Mouse (Mus musculus) c-Kit-positive CD71-positive TER-119-negative erythroid progenitor cells, embryonic 14.5 days (primary cell): ENCODE measurements at regions not wholly inside any gene's neighbourhood (a gene's known extent, or its start where the extent isn't known, plus 50 kb on each side); places are given as distances from the start of the nearest gene placed in this dataset.
A peak's percentile ranks its signal among the peaks of the same experiment; 100 is the strongest.

ENCODE experiments used
- DNase-seq: peaks from one replicate; pipeline ENCODE4 v3.0.0-alpha.2; 2013; ENCODE audit warnings: low read depth

GRCm38 (mm10) chr3:131698070-131698750, 133.6 kb downstream of the Papss1 start:
- no peak for DNase-seq

GRCm38 (mm10) chr3:131703134-131703533, 138.6 kb downstream of the Papss1 start:
- no peak for DNase-seq

GRCm38 (mm10) chr3:131713532-131713931, 149.0 kb downstream of the Papss1 start:
- DNase-seq: no peak

- DNase-seq: no peak
These were observed 154.2 kb downstream of the Papss1 start for GRCm38 (mm10) chr3:131718761-131719160.

- peak; percentile 31 for DNase-seq
These were observed 164.1 kb downstream of the Papss1 start for GRCm38 (mm10) chr3:131728618-131729017.

- DNase-seq: no peak
These were observed 169.7 kb downstream of the Papss1 start for GRCm38 (mm10) chr3:131734226-131734625.

GRCm38 (mm10) chr3:131737461-131737860, 172.9 kb downstream of the Papss1 start:
- DNase-seq: no peak

- no peak for DNase-seq
These were observed 173.5 kb downstream of the Papss1 start for GRCm38 (mm10) chr3:131737953-131738598.

GRCm38 (mm10) chr3:131755537-131755936, 191.0 kb downstream of the Papss1 start:
- DNase-seq: no peak

- DNase-seq: no peak
These were observed 191.6 kb downstream of the Papss1 start for GRCm38 (mm10) chr3:131756126-131756525.

GRCm38 (mm10) chr3:131769976-131770375, 205.4 kb downstream of the Papss1 start:
- DNase-seq: no peak

- DNase-seq: no peak
These were observed 205.9 kb downstream of the Papss1 start for GRCm38 (mm10) chr3:131770486-131770885.

- DNase-seq: no peak
These were observed 207.4 kb downstream of the Papss1 start for GRCm38 (mm10) chr3:131771863-131772546.

GRCm38 (mm10) chr3:131772593-131772992, 208.0 kb downstream of the Papss1 start:
- no peak for DNase-seq

GRCm38 (mm10) chr3:131775431-131775830, 210.9 kb downstream of the Papss1 start:
- DNase-seq: no peak

GRCm38 (mm10) chr3:131776650-131777049, 212.1 kb downstream of the Papss1 start:
- no peak for DNase-seq

GRCm38 (mm10) chr3:131779803-131780202, 215.2 kb downstream of the Papss1 start:
- no peak for DNase-seq

GRCm38 (mm10) chr3:131785524-131785923, 221.0 kb downstream of the Papss1 start:
- DNase-seq: no peak

- no peak for DNase-seq
These were observed 223.8 kb downstream of the Papss1 start for GRCm38 (mm10) chr3:131788321-131788720.

- DNase-seq: no peak
These were observed 224.6 kb downstream of the Papss1 start for GRCm38 (mm10) chr3:131789177-131789576.

- DNase-seq: no peak
These were observed 229.5 kb downstream of the Papss1 start for GRCm38 (mm10) chr3:131794056-131794455.

- DNase-seq: no peak
These were observed 230.8 kb downstream of the Papss1 start for GRCm38 (mm10) chr3:131795108-131796005.
